Mouse (Mus musculus) bone marrow macrophage, adult 2 months (primary cell): Measurements from ENCODE around the gene Zfp64.

Source experiments
- CTCF ChIP-seq: IDR thresholded peaks from 2 replicates; pipeline ENCODE4 v1.5.1; 2012; ENCODE audit warnings: low read depth, mild to moderate bottlenecking, low read length, moderate library complexity
- POLR2A ChIP-seq: IDR thresholded peaks from 2 replicates; pipeline ENCODE4 v1.6.1; 2012; ENCODE audit warnings: mild to moderate bottlenecking, low read depth, low read length, borderline replicate concordance

DNA sequence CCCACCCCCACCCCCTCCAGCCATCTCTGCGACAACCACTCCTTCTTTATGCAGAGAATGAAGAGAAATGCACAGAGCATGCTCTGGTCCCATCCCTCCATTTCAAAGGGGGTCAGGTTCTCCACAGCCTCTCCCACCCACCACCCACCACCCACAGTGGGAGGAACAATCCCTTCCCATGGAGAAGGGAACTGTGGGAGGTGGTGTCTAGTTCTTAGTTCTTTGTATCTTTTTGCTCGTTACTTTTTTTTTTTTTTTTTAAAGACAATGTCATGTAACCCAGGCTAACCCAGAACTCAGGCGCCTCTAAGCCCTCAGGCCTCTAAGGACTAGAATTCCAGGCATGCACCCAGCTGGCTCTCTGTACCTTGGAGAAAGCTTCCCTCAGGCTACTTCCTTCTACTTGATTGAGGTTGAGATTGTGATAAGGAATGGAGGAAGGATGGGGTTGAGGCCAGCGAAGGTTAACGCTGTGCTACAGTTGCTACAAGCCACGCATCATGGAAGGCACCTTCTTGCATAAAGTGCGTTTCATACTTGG is 109.1 kb downstream of the Zfp64 start:
- TF ChIP-seq POLR2A (no peak), CTCF (no peak)
